Mouse (Mus musculus): ENCODE measurements at regions not wholly inside any gene's neighbourhood (a gene's known extent, or its start where the extent isn't known, plus 50 kb on each side); places are given as distances from the start of the nearest gene placed in this dataset.

DNA sequence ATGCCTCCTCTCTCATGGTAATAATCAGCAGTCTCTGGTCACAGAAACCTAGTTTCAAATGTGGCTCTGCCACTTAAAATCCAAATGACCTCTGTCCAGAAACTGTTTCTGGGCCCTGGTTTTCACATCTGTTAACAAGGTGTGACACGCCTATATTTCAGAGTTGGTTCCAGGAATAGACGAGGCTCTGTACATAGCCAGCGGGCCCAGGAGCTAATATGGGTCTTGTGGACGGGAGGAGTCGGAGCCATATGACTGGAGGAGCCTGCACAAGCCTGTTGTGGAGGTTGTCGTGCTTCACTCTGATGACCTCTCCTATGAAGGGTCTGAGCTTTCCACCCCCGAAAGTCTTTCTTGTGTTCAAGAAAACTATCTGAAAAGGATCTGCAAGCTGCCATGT is 112.2 kb upstream of the Veph1 start:
- 74% methylated on average over 7 of the region's 7 CpGs for WGBS
- H3K4me3 ChIP-seq (replicated peaks; ENCODE audit: extremely low read depth, low read depth, low read length) = no peak overlapping the region
- no peak for DNase-seq
- no peak for TF ChIP-seq POLR2A (IDR thresholded peaks at IDR 0.05; ENCODE audit: borderline replicate concordance, extremely low read depth, low read depth, low read length)
- TF ChIP-seq CTCF (IDR thresholded peaks at IDR 0.05; ENCODE audit: insufficient read depth, low read length) = no peak
- no peaks in the 10 kb centered on the region for H3K4me1 ChIP-seq (ENCODE audit: control insufficient read depth, insufficient read depth, low read length)

DNA sequence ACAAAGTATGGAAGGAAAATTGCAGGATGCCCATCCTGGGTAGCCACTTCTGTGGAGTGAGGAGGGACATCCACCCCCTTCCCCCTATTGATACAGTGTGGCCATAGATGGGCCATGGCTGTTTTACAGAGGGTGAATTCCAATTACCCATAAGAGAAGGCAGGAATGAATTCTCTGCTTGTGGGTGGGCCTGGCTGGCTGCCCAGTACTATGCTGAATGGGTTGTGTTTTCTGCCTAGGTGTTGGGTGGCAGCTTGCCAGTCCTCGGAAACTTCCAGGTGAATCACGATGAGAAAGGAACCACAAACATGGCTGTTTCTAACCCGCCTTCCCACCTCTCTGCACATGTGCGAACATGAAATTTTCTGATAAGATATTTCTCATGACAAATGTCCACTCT is 109.0 kb upstream of the Veph1 start:
- TF ChIP-seq CTCF (IDR thresholded peaks at IDR 0.05; ENCODE audit: insufficient read depth, low read length) (no peak), POLR2A (IDR thresholded peaks at IDR 0.05; ENCODE audit: borderline replicate concordance, extremely low read depth, low read depth, low read length) (no peak)
- Histone ChIP-seq H3K4me1 (ENCODE audit: control insufficient read depth, insufficient read depth, low read length) (no peaks in the 10 kb centered on the region), H3K4me3 (replicated peaks; ENCODE audit: extremely low read depth, low read depth, low read length) (no peak overlapping the region)
- DNase-seq = no peak
- 54% methylated on average over 4 of the region's 4 CpGs for WGBS

DNA sequence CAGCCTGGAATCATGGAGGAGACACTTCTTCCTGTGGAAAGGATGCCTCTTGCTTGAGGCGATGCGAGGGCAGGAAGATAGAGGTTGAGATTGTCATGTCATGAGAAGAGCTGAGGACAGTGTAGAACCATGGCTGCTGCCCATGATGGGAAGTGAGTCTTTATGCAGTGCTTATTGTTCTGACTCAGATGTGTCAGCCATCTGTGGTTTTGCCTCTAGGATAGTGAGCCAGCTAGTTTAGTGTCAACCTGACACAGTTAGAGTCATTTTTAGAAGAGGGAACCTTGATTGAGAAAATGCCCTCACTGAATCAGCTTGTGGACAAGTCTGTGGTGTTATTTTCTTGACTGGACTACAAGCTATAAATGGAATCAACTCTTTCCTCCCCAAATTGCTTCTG is 107.1 kb upstream of the Veph1 start:
- Histone ChIP-seq H3K4me3 (replicated peaks; ENCODE audit: extremely low read depth, low read depth, low read length) (no peak overlapping the region), H3K4me1 (ENCODE audit: control insufficient read depth, insufficient read depth, low read length) (no peaks in the 10 kb centered on the region)
- WGBS = 78% methylated on average over 2 of the region's 2 CpGs
- no peak for DNase-seq
- TF ChIP-seq CTCF (IDR thresholded peaks at IDR 0.05; ENCODE audit: insufficient read depth, low read length) (no peak), POLR2A (IDR thresholded peaks at IDR 0.05; ENCODE audit: borderline replicate concordance, extremely low read depth, low read depth, low read length) (no peak)

DNA sequence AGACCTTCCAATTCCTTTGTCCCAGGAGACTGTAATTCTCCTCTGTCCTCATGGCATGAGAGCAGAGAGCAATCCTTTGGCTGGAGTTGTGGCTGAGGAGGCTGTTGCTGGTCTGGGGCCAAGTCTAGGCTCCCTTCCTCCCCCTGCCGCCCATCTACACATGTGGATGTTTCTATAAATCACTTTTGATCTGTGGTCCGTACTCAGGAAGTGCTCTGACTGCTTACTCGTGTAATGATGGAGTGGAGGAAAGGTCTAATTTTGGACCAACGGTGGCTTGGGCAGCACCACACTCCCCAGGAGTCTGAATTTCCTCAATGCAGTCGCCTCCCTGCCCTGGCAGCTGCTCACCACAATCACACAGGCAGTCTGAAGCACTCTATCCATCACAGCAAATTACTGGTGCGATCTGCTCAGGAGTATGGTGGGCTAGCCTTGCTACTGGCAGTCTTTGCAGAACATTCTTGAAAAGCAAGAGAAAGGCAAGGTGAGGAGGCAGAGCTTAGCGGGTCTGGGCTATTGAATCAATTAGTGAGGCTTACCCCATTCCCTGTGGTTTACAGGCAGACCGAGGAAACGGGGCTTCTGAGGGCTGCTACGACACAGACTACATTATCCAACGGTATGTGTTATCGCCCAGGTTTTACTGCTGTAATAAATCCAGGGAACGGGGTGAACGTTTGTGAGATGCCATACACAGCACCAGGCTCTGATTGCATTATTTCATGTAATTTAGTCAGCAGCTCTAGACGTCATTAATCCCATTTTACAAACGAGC is 104.3 kb upstream of the Veph1 start:
- Histone ChIP-seq H3K4me3 (replicated peaks; ENCODE audit: extremely low read depth, low read depth, low read length) (no peak overlapping the region), H3K4me1 (ENCODE audit: control insufficient read depth, insufficient read depth, low read length) (no peaks in the 10 kb centered on the region)
- no peak for TF ChIP-seq POLR2A (IDR thresholded peaks at IDR 0.05; ENCODE audit: borderline replicate concordance, extremely low read depth, low read depth, low read length)
- TF ChIP-seq CTCF (IDR thresholded peaks at IDR 0.05; ENCODE audit: insufficient read depth, low read length) = no peak
- DNase-seq = no peak
- WGBS = 41% methylated on average over 16 of the region's 16 CpGs

DNA sequence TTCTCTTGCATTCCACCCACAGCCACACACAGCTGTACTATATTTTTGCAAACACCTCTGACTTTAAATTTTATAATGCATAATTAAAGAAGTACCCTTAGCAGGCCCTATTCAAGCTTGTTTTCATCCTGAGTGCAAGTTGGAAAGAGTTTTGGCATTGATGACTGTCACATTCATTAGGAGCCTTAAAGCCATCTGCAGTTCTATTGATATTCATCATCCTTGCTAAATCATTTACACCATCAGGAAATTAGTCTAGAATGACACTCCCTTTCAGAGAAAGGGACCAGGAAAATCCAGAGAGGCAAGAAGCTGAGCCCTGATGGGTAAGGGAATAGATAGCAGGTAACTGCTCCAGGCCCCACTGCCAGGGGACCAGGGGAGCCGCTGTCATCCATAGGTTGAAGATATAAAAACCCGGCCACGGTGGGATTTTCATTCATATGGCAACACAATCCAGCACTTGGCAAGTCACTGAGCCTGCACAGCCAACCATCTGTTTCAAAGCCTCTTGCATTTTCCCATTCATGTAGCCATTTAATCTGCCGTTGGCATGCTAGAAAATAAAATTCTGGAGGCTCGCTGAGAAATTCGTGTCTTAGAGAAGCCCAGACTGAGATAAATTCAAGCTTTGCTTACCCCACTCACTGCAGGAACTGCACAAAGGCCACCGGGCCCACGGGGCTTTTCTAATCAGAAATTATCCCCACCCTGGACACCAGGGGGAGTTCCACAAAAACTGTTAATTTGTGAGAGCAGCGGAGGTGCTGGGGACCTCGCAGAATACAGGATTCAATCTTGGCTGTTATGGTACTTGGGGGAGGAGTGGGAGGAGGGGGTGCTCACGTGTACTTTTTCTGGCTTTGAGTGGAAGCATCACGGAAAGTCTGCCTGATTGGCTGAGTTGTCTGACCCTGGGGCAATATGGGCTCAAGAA is 101.8 kb upstream of the Veph1 start:
- WGBS = 61% methylated on average over 12 of the region's 12 CpGs
- DNase-seq = peak; percentile 3
- H3K4me3 ChIP-seq (replicated peaks; ENCODE audit: extremely low read depth, low read depth, low read length) = no peak overlapping the region
- TF ChIP-seq CTCF (IDR thresholded peaks at IDR 0.05; ENCODE audit: insufficient read depth, low read length) (0 out of 2 replicates have a peak, but pooled peaks have one; percentile 2), POLR2A (IDR thresholded peaks at IDR 0.05; ENCODE audit: borderline replicate concordance, extremely low read depth, low read depth, low read length) (no peak)
- no peaks in the 10 kb centered on the region for H3K4me1 ChIP-seq (ENCODE audit: control insufficient read depth, insufficient read depth, low read length)

DNA sequence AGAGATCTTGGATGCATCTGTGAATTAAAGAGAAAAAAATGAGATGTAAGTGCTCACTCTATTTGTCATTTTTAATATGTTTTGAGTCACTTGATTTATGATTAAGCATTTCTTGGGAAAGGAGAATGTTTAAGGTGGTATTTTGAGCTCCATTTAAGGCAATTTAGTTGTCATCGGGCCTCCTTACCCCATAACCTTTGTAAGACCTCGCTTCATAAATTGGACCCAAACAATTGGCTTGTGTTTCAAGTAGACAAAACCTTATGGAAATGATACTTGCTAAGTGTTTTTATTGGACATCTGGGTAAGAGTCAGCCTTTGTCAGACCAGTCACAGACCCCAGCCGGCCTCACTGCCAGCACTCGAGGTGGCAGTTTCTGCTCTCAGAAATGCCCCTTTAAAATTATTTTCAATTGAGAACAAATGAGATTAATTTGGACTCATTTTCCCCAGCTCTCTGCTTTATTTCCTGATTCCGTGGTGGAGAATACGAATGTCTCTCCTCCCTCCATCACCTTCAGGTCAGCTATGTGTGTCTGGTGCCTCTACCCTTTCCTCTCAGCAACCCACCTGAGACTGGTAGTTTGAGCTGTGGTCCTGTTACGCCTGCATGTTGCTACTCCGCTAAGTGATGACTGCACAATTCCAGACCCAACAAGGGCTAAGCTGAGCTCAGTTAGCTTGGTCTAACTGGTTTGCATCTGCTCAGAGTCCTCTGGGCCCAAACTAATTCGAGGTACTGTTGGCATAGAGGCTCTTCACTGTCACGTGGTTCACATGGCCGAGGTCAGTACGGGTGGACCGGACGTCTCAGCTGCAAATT is 78.7 kb upstream of the Veph1 start:
- H3K4me1 ChIP-seq (ENCODE audit: control insufficient read depth, insufficient read depth, low read length) = no peaks in the 10 kb centered on the region
- no peak overlapping the region for H3K4me3 ChIP-seq (replicated peaks; ENCODE audit: extremely low read depth, low read depth, low read length)
- no peak for TF ChIP-seq CTCF (IDR thresholded peaks at IDR 0.05; ENCODE audit: insufficient read depth, low read length)
- DNase-seq = no peak
- 67% methylated on average over 14 of the region's 14 CpGs for WGBS

DNA sequence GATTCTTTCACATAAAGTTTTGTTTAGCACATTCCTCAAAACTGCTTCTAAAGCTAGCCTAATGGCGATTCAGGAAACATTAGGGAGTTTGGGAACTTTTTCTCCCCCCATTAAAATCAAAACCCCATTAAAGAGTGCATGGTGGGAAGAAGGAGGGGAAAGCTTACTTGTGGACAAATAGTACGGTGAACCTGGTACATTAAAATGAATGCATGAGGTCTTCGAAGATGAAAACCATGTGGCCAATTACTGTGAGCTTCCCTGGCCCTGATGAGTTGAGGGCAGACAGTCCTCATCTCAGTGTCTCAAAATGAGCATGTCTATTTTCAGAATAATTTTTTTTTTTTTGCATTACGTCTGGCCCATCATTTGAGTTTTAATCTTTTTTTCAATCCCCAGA is 78.0 kb upstream of the Veph1 start:
- WGBS = 84% methylated on average over 4 of the region's 4 CpGs

DNA sequence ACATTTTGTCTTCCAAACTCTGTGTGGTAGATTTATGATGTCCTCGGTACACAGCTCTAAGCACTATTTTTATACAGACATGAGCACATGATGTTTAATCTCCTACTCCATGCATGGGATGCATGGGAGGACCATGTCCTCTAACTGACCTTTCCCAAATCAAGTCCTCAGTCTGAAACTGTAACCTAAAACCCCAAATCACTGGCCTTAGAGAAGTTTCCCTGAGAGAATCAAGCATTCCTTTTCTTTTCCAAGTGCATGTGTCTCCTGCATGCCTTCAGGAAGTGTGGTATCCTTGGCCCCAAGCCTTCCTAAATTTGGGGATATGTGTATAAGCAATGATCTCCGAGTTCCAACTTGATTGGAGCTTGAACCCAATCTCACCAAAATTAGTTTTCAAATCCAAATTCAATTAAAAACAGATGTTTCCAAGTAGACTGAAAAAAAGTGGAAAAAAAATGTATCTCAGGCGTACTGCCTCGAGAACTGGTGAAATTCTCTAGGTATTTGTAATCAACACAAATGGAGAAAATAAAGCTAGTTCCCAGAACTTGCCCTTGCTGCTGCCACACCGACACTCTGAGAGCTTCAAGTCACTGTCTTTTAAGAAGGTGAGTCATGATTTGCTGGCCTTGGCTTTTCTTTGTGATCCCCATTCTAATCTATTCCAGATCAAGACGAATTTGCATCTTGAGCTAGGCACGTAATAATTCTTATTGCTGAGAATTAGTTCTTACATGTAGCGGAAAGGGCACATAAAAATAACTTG is 77.4 kb upstream of the Veph1 start:
- no peak for TF ChIP-seq CTCF (IDR thresholded peaks at IDR 0.05; ENCODE audit: insufficient read depth, low read length)
- no peak for TF ChIP-seq POLR2A (IDR thresholded peaks at IDR 0.05; ENCODE audit: borderline replicate concordance, extremely low read depth, low read depth, low read length)
- WGBS = 74% methylated on average over 8 of the region's 8 CpGs
- no peaks in the 10 kb centered on the region for H3K4me1 ChIP-seq (ENCODE audit: control insufficient read depth, insufficient read depth, low read length)
- no peak overlapping the region for H3K4me3 ChIP-seq (replicated peaks; ENCODE audit: extremely low read depth, low read depth, low read length)
- DNase-seq = no peak

More for the DNA sequence above, 78.0 kb upstream of the Veph1 start:
- no peaks in the 10 kb centered on the region for H3K4me1 ChIP-seq (ENCODE audit: control insufficient read depth, insufficient read depth, low read length)
- no peak overlapping the region for H3K4me3 ChIP-seq (replicated peaks; ENCODE audit: extremely low read depth, low read depth, low read length)
- DNase-seq = no peak
- TF ChIP-seq CTCF (IDR thresholded peaks at IDR 0.05; ENCODE audit: insufficient read depth, low read length) (no peak), POLR2A (IDR thresholded peaks at IDR 0.05; ENCODE audit: borderline replicate concordance, extremely low read depth, low read depth, low read length) (no peak)
